Comparison of ENCODE assay signal across 17 mouse cellular contexts in genomic region chr6:127670031-127670430, GRCm38 (mm10).
DNase-seq lines count a peak whose midpoint lies in the region; ATAC-seq and TF ChIP-seq lines count a peak whose summit lies in the region.
"Had no signal": no experiment of that assay in that cellular context is flagged by ENCODE, and none has a peak within 500 bp of the region (broad histone marks: within the 10 kb centered on the region; RNA-seq: fewer than 3 reads in every experiment).

No protein-coding gene starts in this region.

- TF ChIP-seq EP300 in liver, embryonic 14.5 days (IDR thresholded peaks at IDR 0.05; ENCODE audit: low read depth), result no peak
- TF ChIP-seq EP300 in ES-Bruce4 (IDR thresholded peaks at IDR 0.05; ENCODE audit: insufficient read depth, low read depth, low read length), result no peak

- no peak overlapping the region for H3K9ac ChIP-seq in hindbrain, postnatal 0 days (replicated peaks; ENCODE audit: low read length)
- H3K9ac ChIP-seq in hindbrain, embryonic 11.5 days (ENCODE audit: low read depth, low read length), result no peak overlapping the region
- no peak overlapping the region for H3K9ac ChIP-seq in liver, embryonic 14.5 days (replicated peaks)
- H3K9ac ChIP-seq in liver, embryonic 11.5 days (ENCODE audit: low read depth, low read length), result no peak overlapping the region
- no peak overlapping the region for H3K9ac ChIP-seq in ES-Bruce4 (ENCODE audit: low read depth, poor library complexity, severe bottlenecking)
- H3K9ac ChIP-seq: heart, embryonic 15.5 days; midbrain, embryonic 12.5 days; neural tube, embryonic 13.5 days had no signal

- H3K9me3 ChIP-seq in hindbrain, postnatal 0 days (ENCODE audit: low read length), result no peaks in the 10 kb centered on the region
- H3K9me3 ChIP-seq in hindbrain, embryonic 11.5 days (ENCODE audit: control insufficient read depth, low read length), result no peaks in the 10 kb centered on the region
- no peaks in the 10 kb centered on the region for H3K9me3 ChIP-seq in liver, embryonic 14.5 days (ENCODE audit: control insufficient read depth, low read length)
- H3K9me3 ChIP-seq in liver, embryonic 11.5 days (ENCODE audit: control insufficient read depth, low read length), result no peaks in the 10 kb centered on the region
- no peaks in the 10 kb centered on the region for H3K9me3 ChIP-seq in ES-Bruce4 (replicated peaks; ENCODE audit: control insufficient read depth, insufficient read depth, low read length, poor library complexity, severe bottlenecking)
- H3K9me3 ChIP-seq: heart, embryonic 15.5 days; hindbrain, embryonic 10.5 days; neural tube, embryonic 13.5 days had no signal

- peak; percentile 41 for TF ChIP-seq CTCF in hindbrain, postnatal 0 days (IDR thresholded peaks at IDR 0.05; ENCODE audit: low read depth)
- peak; percentile 21; the same call in 1 of the 2 replicates for TF ChIP-seq CTCF in liver, embryonic 14.5 days (IDR thresholded peaks at IDR 0.05; ENCODE audit: low read depth)
- TF ChIP-seq CTCF in ES-Bruce4 (IDR thresholded peaks at IDR 0.05; ENCODE audit: low read depth, low read length), result peak; percentile 69

- no peak overlapping the region for H3K4me2 ChIP-seq in hindbrain, postnatal 0 days (ENCODE audit: low read depth, low read length)
- no peak overlapping the region for H3K4me2 ChIP-seq in hindbrain, embryonic 11.5 days (replicated peaks; ENCODE audit: low read depth, low read length)
- H3K4me2 ChIP-seq in liver, embryonic 14.5 days (ENCODE audit: low read depth), result no peak overlapping the region
- no peak overlapping the region for H3K4me2 ChIP-seq in liver, embryonic 11.5 days
- H3K4me2 ChIP-seq: heart, embryonic 15.5 days; midbrain, embryonic 12.5 days; neural tube, embryonic 13.5 days had no signal

- no peak overlapping the region for H3K4me3 ChIP-seq in hindbrain, postnatal 0 days (ENCODE audit: low read length)
- no peak overlapping the region for H3K4me3 ChIP-seq in hindbrain, embryonic 11.5 days (ENCODE audit: low read depth, low read length)
- H3K4me3 ChIP-seq in liver, embryonic 14.5 days (ENCODE audit: insufficient read depth in 1 of 2, low read depth in 2 of 2, low read length in 2 of 2), result no peak overlapping the region
- no peak overlapping the region for H3K4me3 ChIP-seq in liver, embryonic 11.5 days (ENCODE audit: low read depth, low read length)
- no peak overlapping the region for H3K4me3 ChIP-seq in ES-Bruce4 (ENCODE audit: low read depth, low read length)
- H3K4me3 ChIP-seq: heart, embryonic 15.5 days; hindbrain, embryonic 10.5 days; midbrain, embryonic 12.5 days; neural tube, embryonic 13.5 days had no signal

- DNase-seq in hindbrain, postnatal 0 days (ENCODE audit: low spot score), result no peak
- DNase-seq in hindbrain, embryonic 11.5 days (ENCODE audit: low spot score), result no peak
- no peak for DNase-seq in liver, embryonic 14.5 days (ENCODE audit: low read depth in 3 of 3, low spot score in 3 of 3)
- no peak for DNase-seq in liver, embryonic 11.5 days (ENCODE audit: low spot score)
- DNase-seq in ZHBTc4 (ENCODE audit: low read depth, low spot score), result peak; percentile 29
- DNase-seq in adrenal gland, postnatal 25 days, result no peak
- no peak for DNase-seq in testis, postnatal 10 days (ENCODE audit: low spot score)
- DNase-seq: cerebellum, adult 9-10 months; gastrocnemius, postnatal 14 days; heart, adult 18-20 months; kidney, adult 9 months; thymus, postnatal 4 days had no signal

- no peaks in the 10 kb centered on the region for H3K27me3 ChIP-seq in hindbrain, postnatal 0 days (ENCODE audit: insufficient read depth, low read length)
- H3K27me3 ChIP-seq in hindbrain, embryonic 11.5 days (ENCODE audit: control insufficient read depth, insufficient read depth, low read length), result no peaks in the 10 kb centered on the region
- H3K27me3 ChIP-seq in liver, embryonic 14.5 days (ENCODE audit: control insufficient read depth, insufficient read depth, low read length), result no peaks in the 10 kb centered on the region
- no peaks in the 10 kb centered on the region for H3K27me3 ChIP-seq in liver, embryonic 11.5 days (replicated peaks; ENCODE audit: control insufficient read depth, insufficient read depth, low read length)
- H3K27me3 ChIP-seq in ES-Bruce4 (ENCODE audit: control insufficient read depth, insufficient read depth, low read length, poor library complexity, severe bottlenecking), result no peaks in the 10 kb centered on the region
- H3K27me3 ChIP-seq: heart, embryonic 15.5 days; midbrain, embryonic 12.5 days; neural tube, embryonic 13.5 days had no signal

- no peaks in the 10 kb centered on the region for H3K36me3 ChIP-seq in hindbrain, postnatal 0 days (ENCODE audit: insufficient read depth, low read length)
- H3K36me3 ChIP-seq in hindbrain, embryonic 11.5 days (ENCODE audit: control insufficient read depth, insufficient read depth, low read length), result no peaks in the 10 kb centered on the region
- H3K36me3 ChIP-seq in liver, embryonic 14.5 days (replicated peaks; ENCODE audit: control insufficient read depth, insufficient read depth, low read depth), result no peaks in the 10 kb centered on the region
- no peaks in the 10 kb centered on the region for H3K36me3 ChIP-seq in liver, embryonic 11.5 days (ENCODE audit: control insufficient read depth, insufficient read depth, low read length)
- no peaks in the 10 kb centered on the region for H3K36me3 ChIP-seq in ES-Bruce4 (ENCODE audit: control insufficient read depth, insufficient read depth, low read length, poor library complexity, severe bottlenecking)
- H3K36me3 ChIP-seq: heart, embryonic 15.5 days; hindbrain, embryonic 10.5 days; midbrain, embryonic 12.5 days; neural tube, embryonic 13.5 days had no signal

- no peak overlapping the region for H3K27ac ChIP-seq in hindbrain, postnatal 0 days
- no peak overlapping the region for H3K27ac ChIP-seq in hindbrain, embryonic 11.5 days (ENCODE audit: low read depth, low read length)
- no peak overlapping the region for H3K27ac ChIP-seq in liver, embryonic 14.5 days
- H3K27ac ChIP-seq in liver, embryonic 11.5 days (ENCODE audit: low read depth, low read length), result no peak overlapping the region
- no peak overlapping the region for H3K27ac ChIP-seq in ES-Bruce4 (ENCODE audit: insufficient read depth, low read length)
- H3K27ac ChIP-seq: heart, embryonic 15.5 days; hindbrain, embryonic 10.5 days; midbrain, embryonic 12.5 days; neural tube, embryonic 13.5 days had no signal

- H3K4me1 ChIP-seq in hindbrain, postnatal 0 days (ENCODE audit: insufficient read depth, low read length), result peaks cover 5% of the 10 kb centered on the region; the same call in 1 of the 2 replicates
- H3K4me1 ChIP-seq in hindbrain, embryonic 11.5 days (replicated peaks; ENCODE audit: control insufficient read depth, insufficient read depth, low read length), result no peaks in the 10 kb centered on the region
- H3K4me1 ChIP-seq in liver, embryonic 14.5 days (replicated peaks; ENCODE audit: control insufficient read depth in 2 of 2, insufficient read depth in 2 of 2, low read length in 1 of 2), result no peaks in the 10 kb centered on the region
- H3K4me1 ChIP-seq in liver, embryonic 11.5 days (replicated peaks; ENCODE audit: control insufficient read depth, insufficient read depth, low read length), result no peaks in the 10 kb centered on the region
- no peaks in the 10 kb centered on the region for H3K4me1 ChIP-seq in ES-Bruce4 (ENCODE audit: control insufficient read depth, insufficient read depth, low read length)
- H3K4me1 ChIP-seq: heart, embryonic 15.5 days had no signal

- no peak for TF ChIP-seq POLR2A in ES-Bruce4 (IDR thresholded peaks at IDR 0.05; ENCODE audit: insufficient read depth, low read length)

- WGBS in hindbrain, postnatal 0 days, result 97% methylated on average over 4 of the region's 4 CpGs
- 89% methylated on average over 4 of the region's 4 CpGs for WGBS in hindbrain, embryonic 11.5 days
- 68% methylated on average over 4 of the region's 4 CpGs for WGBS in liver, embryonic 14.5 days (ENCODE audit: insufficient replicate concordance)
- WGBS in liver, embryonic 11.5 days, result 84% methylated on average over 4 of the region's 4 CpGs

- ATAC-seq in hindbrain, postnatal 0 days, result no peak
- no peak for ATAC-seq in hindbrain, embryonic 11.5 days (ENCODE audit: low FRiP score)
- ATAC-seq in liver, embryonic 14.5 days (ENCODE audit: insufficient read depth), result no peak
- no peak for ATAC-seq in liver, embryonic 11.5 days (replicated peaks; ENCODE audit: low FRiP score)
